Mouse (Mus musculus) left cerebral cortex, adult 6 months (tissue): Measurements from ENCODE around the gene Il12b. TPM values are rescaled to one million over a fixed set of nuclear protein-coding genes. Genes with fewer than 3 reads are reported as not detected.

Experiments used
- long read RNA-seq, 2 experiments: library from polyadenylated mRNA; unstranded; transcript quantifications; one replicate each; pipeline ENCODE4 v2.0.0; 2019 to 2020
- polyA plus RNA-seq: library from polyadenylated mRNA; unstranded; fragments of <200 nt; fragmentation: Nextera tagmentation; gene quantifications from 2 replicates; pipeline ENCODE4 v1.2.3, GENCODE M21; 2021

Il12b gene
- 0.10 and 0.11 TPM in 2 replicates for polyA plus RNA-seq
- long read RNA-seq, experiment 1 = 0 reads
- long read RNA-seq, experiment 2, partial matches to known transcripts = 0 of 2 reads
- long read RNA-seq, experiment 2, other reads (novel, unspliced or antisense) = 0 of 2 reads

GRCm38 (mm10) chr11:44399763-44400162 lies at the start of gene Il12b:
Gene Il12b (plus strand): TSS chr11:44400063.

Other genes with a start within 250 kb of the Il12b start
- gene Ublcp1, start 70.4 kb downstream of the Il12b start, polyA plus RNA-seq = 66.5 and 76.2 TPM in 2 replicates
- gene Rnf145, start 118.9 kb downstream of the Il12b start, polyA plus RNA-seq = 27.6 and 36.4 TPM in 2 replicates
- gene Ebf1, start 217.3 kb downstream of the Il12b start, polyA plus RNA-seq = 2.1 and 2.2 TPM in 2 replicates